Mouse (Mus musculus) testis, adult 2 months (tissue): ENCODE results near the gene Tnfaip2. TPM values are rescaled to one million over a fixed set of nuclear protein-coding genes. Genes with fewer than 3 reads are reported as not detected.

Experiments used
- H3K27ac ChIP-seq: fragments of 200-500 bp; 2 replicates; pipeline ENCODE4 v1.5.1; 2012; ENCODE audit warnings: low read depth, low read length; ENCODE audit not compliant: control insufficient read depth, insufficient read depth
- H3K27me3 ChIP-seq: fragments of 200-500 bp; 2 replicates; pipeline ENCODE4 v1.6.1; 2012; ENCODE audit warnings: mild to moderate bottlenecking, low read length, moderate library complexity; ENCODE audit not compliant: control insufficient read depth, insufficient read depth
- H3K36me3 ChIP-seq: fragments of 200-500 bp; 2 replicates; pipeline ENCODE4 v1.6.1; 2012; ENCODE audit warnings: mild to moderate bottlenecking, low read length; ENCODE audit not compliant: control insufficient read depth, insufficient read depth
- H3K4me1 ChIP-seq: fragments of 200-500 bp; 2 replicates; pipeline ENCODE4 v1.6.1; 2012; ENCODE audit warnings: low read length; ENCODE audit not compliant: control insufficient read depth, insufficient read depth
- H3K4me3 ChIP-seq: fragments of 200-500 bp; 2 replicates; pipeline ENCODE4 v1.5.1; 2012; ENCODE audit warnings: low read depth, mild to moderate bottlenecking, low read length, moderate library complexity, mixed read lengths; ENCODE audit not compliant: control insufficient read depth
- CTCF ChIP-seq: fragments of 200-500 bp; IDR thresholded peaks from 2 replicates; pipeline ENCODE4 v1.5.1; 2012; ENCODE audit warnings: low read depth, mild to moderate bottlenecking, inconsistent platforms, low read length, moderate library complexity; ENCODE audit not compliant: control insufficient read depth, insufficient read depth, insufficient replicate concordance
- POLR2A ChIP-seq: fragments of 200-500 bp; IDR thresholded peaks from 2 replicates; pipeline ENCODE4 v1.6.1; 2012; ENCODE audit warnings: low read depth, mild to moderate bottlenecking, inconsistent platforms, low read length, moderate library complexity; ENCODE audit not compliant: control insufficient read depth
- polyA plus RNA-seq: library from polyadenylated mRNA; depleted of rRNA; stranded (reverse); fragments of >200 nt; gene quantifications from 2 replicates; pipeline ENCODE4 v1.2.3, GENCODE M21; 2012

Gene Tnfaip2
- polyA plus RNA-seq, 1 experiment: 77.2 TPM

DNA sequence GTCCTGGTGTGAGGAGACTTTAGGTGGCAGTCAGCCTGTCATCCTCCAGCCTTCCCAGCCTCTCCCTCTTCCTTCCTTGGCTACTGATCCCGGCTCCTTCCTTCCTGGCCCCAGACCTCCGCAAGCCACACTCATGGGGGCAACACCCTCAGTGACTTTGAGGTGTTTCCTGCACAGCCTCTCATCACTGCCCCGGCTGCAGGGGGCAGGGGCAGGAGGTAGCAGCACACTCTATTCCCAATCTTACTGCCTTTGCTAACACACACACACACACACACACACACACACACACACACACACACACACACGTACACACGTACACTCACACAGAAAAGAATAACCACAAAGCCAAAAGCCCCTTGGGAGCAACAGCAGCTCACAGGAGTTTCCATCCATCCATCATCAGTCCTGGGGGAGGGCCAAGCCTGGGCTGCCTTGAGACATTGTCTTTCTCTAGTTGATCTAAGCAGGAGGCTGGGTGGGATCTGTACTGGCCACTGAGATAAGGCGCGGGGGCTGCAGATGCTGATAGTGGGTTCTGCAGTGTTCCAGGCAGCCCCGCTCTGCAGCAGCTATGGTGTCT is 7.4 kb upstream of the Tnfaip2 start:
- H3K27ac ChIP-seq: no peak overlapping the region
- H3K4me1 ChIP-seq: peaks cover 11% of the 10 kb centered on the region
- peak overlapping the region; percentile 67 for H3K4me3 ChIP-seq
- no peaks in the 10 kb centered on the region for H3K27me3 ChIP-seq
- TF ChIP-seq CTCF (no peak), POLR2A (no peak)
- H3K36me3 ChIP-seq: no peaks in the 10 kb centered on the region

DNA sequence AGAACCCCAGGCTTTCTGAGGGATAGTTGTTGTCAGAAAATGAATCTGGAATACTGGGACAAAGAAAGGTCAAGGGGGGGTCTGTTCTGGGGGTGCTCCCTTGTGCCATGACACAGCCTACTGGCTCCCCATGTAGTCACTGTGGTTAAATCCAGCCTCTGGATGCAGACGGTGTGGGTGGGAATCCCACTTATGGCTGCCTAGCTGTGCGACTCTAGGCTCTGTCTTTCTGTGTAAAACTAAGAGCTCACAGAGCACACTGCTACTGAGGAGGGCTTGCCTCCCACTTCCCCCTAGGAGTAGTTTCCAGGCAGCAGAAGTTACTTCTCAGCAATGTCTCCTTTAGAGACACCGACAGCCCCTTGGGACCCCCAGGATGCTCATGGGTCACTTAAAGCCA is 6.1 kb upstream of the Tnfaip2 start:
- TF ChIP-seq CTCF (no peak), POLR2A (no peak)
- Histone ChIP-seq H3K4me1 (peaks cover 3% of the 10 kb centered on the region), H3K4me3 (no peak overlapping the region), H3K36me3 (no peaks in the 10 kb centered on the region), H3K27ac (no peak overlapping the region), H3K27me3 (no peaks in the 10 kb centered on the region)

DNA sequence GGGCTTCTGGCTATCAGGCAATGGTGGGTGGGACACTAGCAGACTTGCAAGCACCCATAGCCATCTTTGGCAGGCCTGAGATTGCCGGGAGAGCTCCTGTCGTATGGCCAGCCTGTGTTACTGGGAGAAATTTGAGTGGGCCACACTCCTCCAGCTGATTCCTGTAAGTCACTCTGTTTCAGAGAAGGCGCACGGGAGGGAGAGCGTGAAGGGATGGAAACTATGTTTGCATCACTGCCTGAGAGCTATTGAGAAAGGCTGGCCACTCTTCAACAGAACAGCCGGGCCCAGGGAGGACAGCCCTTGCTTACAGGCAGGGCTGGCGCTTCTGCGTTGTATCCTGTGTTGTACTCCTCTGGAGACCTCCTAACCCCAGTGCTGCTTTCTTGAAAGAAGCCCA is 5.6 kb upstream of the Tnfaip2 start:
- Histone ChIP-seq H3K27ac (no peak overlapping the region), H3K4me1 (peaks cover 3% of the 10 kb centered on the region), H3K27me3 (no peaks in the 10 kb centered on the region), H3K4me3 (no peak overlapping the region), H3K36me3 (no peaks in the 10 kb centered on the region)
- TF ChIP-seq CTCF (no peak), POLR2A (no peak)

DNA sequence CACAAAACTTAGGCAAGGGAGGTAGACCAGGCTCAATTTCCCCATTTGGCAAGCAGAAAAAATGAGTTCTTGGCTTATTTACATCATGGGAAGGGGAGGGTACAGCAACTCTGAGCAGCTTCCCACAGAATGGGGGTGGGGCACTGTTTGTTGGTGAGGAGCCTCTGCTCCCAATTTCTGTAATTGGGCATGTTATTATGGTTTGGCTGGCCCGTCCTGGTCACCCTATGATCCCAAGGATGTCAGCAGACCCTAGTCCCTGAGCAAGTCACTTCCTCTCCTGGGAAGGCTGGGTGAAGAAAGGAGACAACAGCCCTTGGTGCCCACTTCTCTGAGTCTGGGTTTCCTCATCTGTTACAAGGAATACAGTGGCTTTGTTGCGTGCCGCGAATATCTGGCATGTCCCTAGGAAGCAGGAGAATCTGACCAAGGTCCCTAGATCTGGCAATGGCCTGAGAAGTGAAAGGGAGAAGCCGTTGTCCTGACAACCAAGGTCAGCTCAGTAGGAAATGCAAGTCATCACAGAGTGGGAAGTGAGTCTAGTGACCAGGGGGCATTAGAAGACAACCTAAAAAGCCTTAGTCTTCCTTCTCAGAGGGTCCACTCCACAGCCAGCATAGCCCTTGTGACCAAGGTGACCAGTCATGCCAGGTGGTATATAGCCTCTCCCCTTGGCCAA is 4.9 kb upstream of the Tnfaip2 start:
- no peak overlapping the region for H3K4me3 ChIP-seq
- H3K27me3 ChIP-seq: no peaks in the 10 kb centered on the region
- no peak overlapping the region; the same call in 1 of the 2 replicates for H3K27ac ChIP-seq
- TF ChIP-seq POLR2A: no peak
- TF ChIP-seq CTCF: no peak
- peaks cover 7% of the 10 kb centered on the region for H3K4me1 ChIP-seq
- H3K36me3 ChIP-seq: no peaks in the 10 kb centered on the region

GRCm38 (mm10) chr12:111438850-111439249 is 3.4 kb upstream of the Tnfaip2 start:
- peaks cover 7% of the 10 kb centered on the region for H3K4me1 ChIP-seq
- TF ChIP-seq POLR2A (no peak), CTCF (no peak)
- H3K4me3 ChIP-seq: no peak overlapping the region
- H3K27me3 ChIP-seq: no peaks in the 10 kb centered on the region
- H3K36me3 ChIP-seq: no peaks in the 10 kb centered on the region
- no peak overlapping the region for H3K27ac ChIP-seq

GRCm38 (mm10) chr12:111440701-111441373 is 1.4 kb upstream of the Tnfaip2 start:
- Histone ChIP-seq H3K4me1 (peaks cover 4% of the 10 kb centered on the region; the same call in 1 of the 2 replicates), H3K36me3 (no peaks in the 10 kb centered on the region), H3K4me3 (peak overlapping the region; percentile 77), H3K27me3 (no peaks in the 10 kb centered on the region), H3K27ac (no peak overlapping the region)
- no peak for TF ChIP-seq POLR2A
- no peak for TF ChIP-seq CTCF

DNA sequence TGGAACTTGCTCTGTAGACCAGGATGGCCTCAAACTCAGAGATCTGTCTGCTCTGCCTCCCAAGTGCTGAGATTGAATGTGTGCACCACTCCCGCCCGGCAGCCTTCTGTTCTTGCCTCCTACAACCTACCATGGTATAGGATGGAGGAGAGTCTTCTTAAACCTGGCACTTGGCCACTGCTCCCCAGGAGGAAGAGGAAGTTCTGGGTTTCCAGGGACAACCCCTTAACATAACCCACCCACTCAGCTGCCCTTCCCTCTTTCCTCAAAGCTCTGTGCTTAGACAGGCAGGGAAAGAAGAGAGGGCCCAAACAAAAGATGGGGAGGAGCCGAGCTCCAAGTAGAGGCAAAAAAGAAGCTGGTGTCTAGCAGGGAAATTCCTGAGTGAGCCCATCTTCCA is 746 bp upstream of the Tnfaip2 start:
- no peaks in the 10 kb centered on the region for H3K36me3 ChIP-seq
- peak overlapping the region; percentile 77 for H3K4me3 ChIP-seq
- H3K4me1 ChIP-seq: peaks cover 4% of the 10 kb centered on the region; the same call in 1 of the 2 replicates
- H3K27ac ChIP-seq: peak overlapping the region; percentile 5; the same call in 1 of the 2 replicates
- H3K27me3 ChIP-seq: no peaks in the 10 kb centered on the region
- no peak for TF ChIP-seq CTCF
- no peak for TF ChIP-seq POLR2A
